Comparison of ENCODE assay signal across 1 mouse cellular context in the genomic region with DNA sequence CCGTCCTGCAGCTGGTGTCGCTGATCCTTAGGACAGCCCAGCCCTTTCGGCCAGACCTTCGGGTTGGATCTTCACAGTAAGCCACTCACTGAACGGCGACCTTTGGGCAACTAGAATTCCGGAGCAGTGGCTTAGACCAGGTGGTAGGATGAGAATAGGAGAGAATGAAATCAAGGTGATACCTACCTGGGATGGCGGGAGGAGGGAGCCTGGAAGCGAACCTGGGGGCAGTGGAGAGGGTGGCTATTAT.
TF ChIP-seq lines count a peak whose summit lies in the region.

No protein-coding gene starts in this region.

TF ChIP-seq in CH12.LX, 34 proteins besides CTCF, POLR2A, EP300 and RAD21 (continued from another document):
- TF ChIP-seq MAFK (IDR thresholded peaks at IDR 0.05; ENCODE audit: insufficient replicate concordance, low read length), result no peak
- TF ChIP-seq USF1 (IDR thresholded peaks at IDR 0.05; ENCODE audit: low read depth, low read length), result no peak
- TF ChIP-seq USF2 (conservative IDR thresholded peaks at IDR 0.05; ENCODE audit: low read depth, low read length), result no peak
- TF ChIP-seq SIN3A (IDR thresholded peaks at IDR 0.05; ENCODE audit: low read length), result no peak
